Mouse (Mus musculus) G1E (cell line): Measurements from ENCODE around the gene Gemin2.

Experiments
- CTCF ChIP-seq: IDR thresholded peaks from 2 replicates; pipeline ENCODE4 v1.5.1; 2012; ENCODE audit warnings: low read depth, low read length, inconsistent platforms, mixed read lengths
- GATA1 ChIP-seq: IDR thresholded peaks from 2 replicates; pipeline ENCODE4 v1.6.1; 2012; ENCODE audit warnings: borderline replicate concordance, low read length, inconsistent platforms, mixed read lengths
- GATA2 ChIP-seq: IDR thresholded peaks from 2 replicates; pipeline ENCODE4 v1.6.1; 2012; ENCODE audit warnings: low read depth, low read length, inconsistent platforms, borderline replicate concordance
- TAL1 ChIP-seq: conservative IDR thresholded peaks from 2 replicates; pipeline ENCODE4 v1.6.1; 2012; ENCODE audit warnings: low read depth, low read length, inconsistent platforms, mixed read lengths

DNA sequence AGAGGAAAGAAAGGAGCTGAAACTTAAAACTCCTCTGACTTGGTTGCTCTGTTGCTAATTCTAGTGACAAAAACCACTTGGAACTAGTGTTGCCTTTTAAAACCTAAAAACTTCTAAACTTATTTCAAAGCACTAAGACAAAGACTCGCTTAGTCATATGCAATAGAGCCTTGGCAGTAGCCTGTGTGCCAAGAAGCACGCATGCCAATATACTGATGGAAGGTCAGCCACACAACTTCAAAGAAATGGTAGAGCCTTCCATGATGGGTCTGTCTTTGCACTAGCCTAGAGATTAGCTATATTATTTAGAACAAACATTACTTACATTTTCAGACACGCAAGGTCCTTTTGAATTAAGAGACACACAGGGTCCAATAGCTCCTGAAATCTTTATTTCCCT, 27.4 kb upstream of the Gemin2 start:
- TF ChIP-seq TAL1 (no peak), CTCF (no peak), GATA1 (no peak), GATA2 (no peak)
